Mouse (Mus musculus) urinary bladder, postnatal 10 days (tissue): ENCODE data around the gene Mzt1.

Experiments used
- DNase-seq: peaks from one replicate; pipeline ENCODE4 v3.0.0; 2022; ENCODE audit warnings: low spot score

The Mzt1 gene

DNA sequence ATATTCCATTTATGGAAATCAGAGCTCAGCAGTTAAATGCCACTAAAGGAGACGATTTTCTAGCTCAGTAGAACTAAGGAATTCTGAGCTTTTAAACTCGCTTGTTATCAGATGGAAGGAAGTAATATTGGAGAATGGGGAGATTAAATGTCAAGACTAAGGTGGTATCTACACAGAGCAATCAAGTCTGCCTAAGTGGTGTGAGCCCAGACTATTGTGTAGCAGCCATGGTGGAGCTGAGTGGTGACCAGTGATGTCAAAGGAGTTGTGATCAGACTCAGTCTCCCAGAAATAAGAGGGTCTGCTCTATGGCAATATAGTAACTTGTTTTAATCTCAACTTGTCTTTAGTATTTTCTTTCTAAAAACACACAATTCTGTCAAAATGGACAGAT, 35.0 kb downstream of the Mzt1 start:
- no peak for DNase-seq

DNA sequence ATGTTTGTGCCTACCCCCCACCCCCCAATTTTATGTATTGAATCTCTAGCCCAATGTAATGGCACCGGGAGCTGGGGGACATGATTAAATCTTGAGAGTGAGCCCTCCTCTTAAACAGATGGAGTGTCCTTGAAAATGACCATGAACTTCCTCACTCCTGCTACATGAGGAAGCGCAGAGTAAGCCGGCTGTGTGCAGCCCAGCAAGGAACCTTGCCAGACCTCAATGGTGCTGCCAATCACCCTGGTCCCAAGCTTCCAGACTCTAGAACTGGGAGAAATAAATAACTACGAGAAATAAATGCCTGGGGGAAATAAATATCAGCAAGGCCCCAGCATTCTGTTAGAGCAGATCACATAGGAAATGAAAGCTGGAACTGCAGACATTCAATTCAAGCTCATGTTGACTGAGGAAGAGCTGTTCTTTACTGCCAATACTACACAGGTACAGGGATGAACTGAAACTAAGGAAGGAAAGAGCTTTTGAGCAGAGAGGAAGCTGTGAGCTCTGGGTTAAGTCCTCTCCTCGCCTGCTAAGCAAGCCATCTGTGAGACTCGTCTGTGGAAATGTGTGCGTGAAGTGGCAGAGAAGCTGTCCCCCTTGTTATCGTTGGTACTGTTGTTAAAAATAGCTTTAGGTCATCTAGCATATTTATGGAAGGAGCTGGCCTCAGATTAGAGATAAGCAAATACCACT, 35.6 kb downstream of the Mzt1 start:
- no peak for DNase-seq

DNA sequence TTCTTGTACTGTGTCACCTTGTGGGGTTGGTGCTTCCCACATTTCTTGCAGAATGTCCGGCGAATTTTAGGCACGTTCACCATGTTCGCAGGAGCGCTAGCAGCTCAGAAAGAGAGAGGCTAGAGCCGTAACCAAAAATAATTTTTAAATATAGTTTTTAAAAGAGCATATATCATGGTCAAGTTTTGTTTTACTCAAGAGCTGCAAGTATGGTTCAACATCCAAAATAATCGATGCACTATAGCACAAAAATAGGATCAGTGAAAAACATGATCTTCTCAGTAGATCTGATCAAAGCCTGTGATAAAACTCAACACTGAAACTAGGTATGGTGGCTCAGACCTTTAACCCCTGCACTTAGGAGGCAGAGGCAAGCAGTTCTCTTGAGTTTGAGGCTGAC, 51.7 kb downstream of the Mzt1 start, which contains the start of gene Rpl36a-ps1:
TSS of gene Rpl36a-ps1 (minus strand) at position 101 of the 400 bp plus-strand sequence.
- DNase-seq, result no peak

DNA sequence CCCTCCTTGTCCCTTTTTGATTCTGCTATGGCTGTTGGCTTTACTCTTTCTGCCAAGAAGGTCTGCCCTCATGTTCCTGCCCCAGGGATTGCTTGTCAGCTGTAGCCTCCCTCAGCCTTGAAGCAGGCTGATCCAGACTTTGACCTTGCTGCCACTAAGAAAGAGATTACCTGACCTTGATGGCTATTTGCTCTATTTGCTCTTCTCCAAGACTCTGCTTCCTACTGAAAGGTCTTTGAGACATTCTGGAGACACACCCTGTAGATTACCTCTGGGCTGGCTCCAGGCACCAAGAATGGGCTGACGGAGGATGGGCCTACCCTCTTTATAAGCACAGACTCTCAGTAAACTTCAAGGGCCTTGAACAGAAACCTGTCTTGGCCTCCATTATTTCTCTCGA, 53.5 kb downstream of the Mzt1 start:
- no peak for DNase-seq

DNA sequence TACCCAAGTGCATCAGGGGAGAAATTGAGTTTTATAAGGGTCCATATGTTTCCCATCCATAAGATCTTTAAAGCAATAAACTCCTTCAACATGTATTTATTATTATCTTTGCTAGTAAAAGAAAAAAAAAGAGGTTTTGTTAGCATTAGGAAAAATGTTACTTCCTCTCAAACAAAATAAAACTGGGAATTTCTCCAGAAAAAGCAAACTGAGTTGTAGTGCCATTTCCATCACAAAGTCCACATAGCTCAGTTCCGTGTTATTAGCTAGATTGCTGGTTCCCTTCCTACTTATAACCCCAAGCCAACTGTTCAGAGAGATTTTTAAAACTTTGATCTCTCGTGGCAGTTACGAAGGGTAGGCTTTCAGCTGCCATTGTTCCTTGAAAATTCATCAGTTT, 55.3 kb downstream of the Mzt1 start:
- DNase-seq, result no peak

DNA sequence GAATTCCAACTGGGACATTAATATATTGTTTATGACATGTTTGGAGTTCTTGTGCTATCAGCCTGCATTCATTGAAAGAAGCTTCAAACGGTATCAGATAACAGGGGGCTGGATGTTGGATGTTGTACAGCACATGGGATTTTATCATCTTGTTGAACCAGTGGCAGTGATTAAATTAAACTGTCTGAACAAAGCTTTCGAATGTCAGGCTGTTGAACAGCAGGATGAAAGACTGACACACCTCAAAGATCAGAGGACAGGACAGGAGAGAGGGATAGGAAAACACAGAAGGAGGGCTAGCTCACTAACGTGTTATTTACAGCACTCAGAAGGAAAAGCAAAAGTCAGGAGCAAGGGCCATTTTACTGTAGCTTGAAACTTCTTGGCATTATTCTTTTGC, 56.1 kb downstream of the Mzt1 start:
- no peak for DNase-seq
